Mouse (Mus musculus) midbrain, postnatal 0 days (tissue): Measurements from ENCODE around the gene Gm42417. TPM values are rescaled to one million over a fixed set of nuclear protein-coding genes. Genes with fewer than 3 reads are reported as not detected.

Experiments
- ATAC-seq: fragments of 200-750 bp; cut with Nextera tagmentation; 2 replicates; pipeline ENCODE4 v1.8.0; 2017; ENCODE audit warnings: moderate number of reproducible peaks, mild to moderate bottlenecking, moderate TSS enrichment, moderate library complexity; ENCODE audit not compliant: low FRiP score
- DNase-seq: peaks from one replicate; pipeline ENCODE4 v3.0.0-alpha.2; 2015; ENCODE audit warnings: low spot score
- H3K27ac ChIP-seq: fragments of 300-500 bp; sonication (generic); 2 replicates; pipeline ENCODE4 v1.5.1; 2014; ENCODE audit warnings: low read depth, mild to moderate bottlenecking, low read length, mixed read lengths
- H3K27me3 ChIP-seq: fragments of 300-500 bp; sonication (generic); 2 replicates; pipeline ENCODE4 v1.6.1; 2014; ENCODE audit warnings: low read length, control low read depth, mixed read lengths; ENCODE audit not compliant: insufficient read depth
- H3K36me3 ChIP-seq: fragments of 300-500 bp; sonication (generic); 2 replicates; pipeline ENCODE4 v1.6.1; 2014; ENCODE audit warnings: low read length, control low read depth, mixed read lengths; ENCODE audit not compliant: insufficient read depth
- H3K4me1 ChIP-seq: fragments of 300-500 bp; sonication (generic); 2 replicates; pipeline ENCODE4 v1.6.1; 2014; ENCODE audit warnings: mild to moderate bottlenecking, control low read depth, antibody characterized with exemption, low read length, mixed read lengths; ENCODE audit not compliant: insufficient read depth
- H3K4me2 ChIP-seq: fragments of 300-500 bp; sonication (generic); 2 replicates; pipeline ENCODE4 v1.6.1; 2014; ENCODE audit warnings: low read depth, mild to moderate bottlenecking, low read length, mixed read lengths; ENCODE audit not compliant: poor library complexity, severe bottlenecking
- H3K4me3 ChIP-seq: fragments of 300-500 bp; sonication (generic); 2 replicates; pipeline ENCODE4 v1.5.1; 2014; ENCODE audit warnings: low read depth, mild to moderate bottlenecking, low read length, moderate library complexity
- H3K9ac ChIP-seq: fragments of 300-500 bp; sonication (generic); replicated peaks from 2 replicates; pipeline ENCODE4 v1.6.1; 2014; ENCODE audit warnings: mild to moderate bottlenecking, low read length, moderate library complexity, mixed read lengths; ENCODE audit not compliant: poor library complexity, severe bottlenecking
- H3K9me3 ChIP-seq: fragments of 300-500 bp; sonication (generic); 2 replicates; pipeline ENCODE4 v1.6.1; 2016; ENCODE audit warnings: low read length, control low read depth
- CTCF ChIP-seq: IDR thresholded peaks from 2 replicates; pipeline ENCODE4 v1.5.1; 2016; ENCODE audit warnings: antibody characterized with exemption, mild to moderate bottlenecking
- WGBS: fragments of 180-500 bp; shearing (Covaris S2); extraction: QIAGEN DNeasy Blood & Tissue Kit; methylation state at CpG from one replicate; pipeline ENCODE4 v1.1.7; 2014; 5-methylcytosine and 5-hydroxymethylcytosine counted together
- polyA plus RNA-seq: library from polyadenylated mRNA; unstranded; fragments of >200 nt; fragmentation: Nextera tagmentation; extraction: Ambion mirVana; gene quantifications from 2 replicates; pipeline ENCODE4 v1.2.1, GENCODE M21; 2015
- total RNA-seq: library from RNA; depleted of rRNA; stranded (reverse); fragments of >200 nt; gene quantifications from 2 replicates; pipeline ENCODE4 v1.2.3, GENCODE M21; 2014; rRNA removed

Gm42417 gene
- total RNA-seq = not detected in 2 replicates
- 0.42 and 0.65 TPM in 2 replicates for polyA plus RNA-seq

DNA sequence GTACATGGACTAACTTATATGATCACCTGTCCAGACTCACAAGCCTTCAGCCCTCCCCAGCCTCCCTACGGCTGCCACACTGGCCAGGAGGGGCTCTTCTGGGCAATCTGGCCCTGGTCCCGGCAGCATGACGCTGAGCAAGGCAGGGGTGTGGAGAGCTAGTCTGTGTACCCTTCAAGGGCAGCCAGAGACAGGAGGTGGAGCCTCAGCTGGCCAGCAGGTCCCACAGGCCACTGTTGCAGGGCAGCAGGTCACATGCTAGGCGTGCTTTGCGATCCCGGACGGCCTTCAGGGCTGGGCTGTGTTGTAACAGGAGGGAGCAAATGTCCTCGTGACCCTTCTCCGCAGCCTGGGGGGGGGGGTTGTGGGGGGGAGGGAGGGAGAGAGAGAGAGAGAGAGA, at the start of gene Gm42417:
Gm42417 (minus strand) TSS at position 244 of the 400 bp plus-strand sequence.
- no peak within 1 kb of the TSS for H3K27ac ChIP-seq
- ATAC-seq = no peak

DNA sequence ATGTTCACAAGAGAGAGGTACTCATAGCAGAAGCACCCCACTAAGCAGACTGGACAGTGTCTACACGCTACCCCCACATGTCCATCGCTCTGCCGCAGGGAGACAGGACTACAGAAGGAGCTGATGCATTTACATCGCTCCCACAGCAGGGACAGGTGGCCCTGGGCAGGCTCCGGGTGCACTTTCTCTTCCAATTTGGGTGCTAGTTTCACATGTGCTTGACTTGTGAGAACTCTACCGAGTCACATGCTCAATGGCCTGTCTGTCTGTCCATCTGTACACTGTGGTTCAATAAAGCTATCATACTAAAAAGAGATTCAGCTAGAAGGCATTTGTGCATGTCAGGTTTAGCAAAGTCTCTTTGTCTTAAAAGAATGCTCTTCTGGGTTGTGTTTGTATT, 48.6 kb upstream of the Gm42417 start:
- H3K4me1 ChIP-seq = peaks cover 4% of the 10 kb centered on the region; the same call in 1 of the 2 replicates
- no peaks in the 10 kb centered on the region for H3K36me3 ChIP-seq
- DNase-seq (no peak), ATAC-seq (no peak)
- no peaks in the 10 kb centered on the region for H3K27me3 ChIP-seq
- no peaks in the 10 kb centered on the region for H3K9me3 ChIP-seq
- no peak overlapping the region for H3K4me2 ChIP-seq
- H3K9ac ChIP-seq = no peak overlapping the region
- no peak overlapping the region for H3K27ac ChIP-seq
- whole genome bisulfite sequencing = 89% methylated on average over 6 of the region's 6 CpGs
- TF ChIP-seq CTCF = no peak
- H3K4me3 ChIP-seq = no peak overlapping the region

More for the DNA sequence above, at the start of gene Gm42417:
- Histone ChIP-seq H3K36me3 (peaks cover 40% of the 10 kb centered on the region), H3K9ac (no peak within 1 kb of the TSS), H3K4me2 (no peak within 1 kb of the TSS), H3K4me3 (no peak within 1 kb of the TSS), H3K9me3 (no peaks in the 10 kb centered on the region), H3K27me3 (no peaks in the 10 kb centered on the region), H3K4me1 (no peaks in the 10 kb centered on the region)
- WGBS = 66% methylated on average over 9 of the region's 9 CpGs
- TF ChIP-seq CTCF = no peak
- DNase-seq = no peak

DNA sequence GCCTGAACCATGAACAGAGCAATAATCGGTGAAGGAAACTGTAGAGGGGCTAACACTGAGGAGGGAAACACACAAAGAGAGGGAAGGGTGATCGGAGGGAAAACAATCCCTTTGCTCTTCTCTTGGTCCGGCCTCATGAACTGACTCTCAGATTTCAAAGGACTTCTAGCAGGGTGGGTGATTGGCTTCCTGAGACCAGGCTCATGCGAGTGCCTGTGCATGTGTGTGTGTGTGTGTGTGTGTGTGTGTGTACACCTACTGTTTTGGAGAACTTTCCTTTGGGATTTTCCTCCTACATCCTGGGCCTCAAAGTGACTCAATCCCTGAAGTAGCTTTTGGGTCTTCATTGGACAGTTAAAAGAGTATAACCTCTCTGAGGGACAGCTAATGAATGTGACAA, 47.1 kb upstream of the Gm42417 start:
- H3K36me3 ChIP-seq = no peaks in the 10 kb centered on the region
- peaks cover 4% of the 10 kb centered on the region; the same call in 1 of the 2 replicates for H3K4me1 ChIP-seq
- TF ChIP-seq CTCF = no peak
- no peak overlapping the region for H3K27ac ChIP-seq
- H3K4me3 ChIP-seq = no peak overlapping the region
- no peak overlapping the region for H3K9ac ChIP-seq
- no peaks in the 10 kb centered on the region for H3K27me3 ChIP-seq
- DNase-seq (no peak), ATAC-seq (no peak)
- H3K9me3 ChIP-seq = no peaks in the 10 kb centered on the region
- 52% methylated on average over 4 of the region's 4 CpGs for WGBS
- no peak overlapping the region for H3K4me2 ChIP-seq

DNA sequence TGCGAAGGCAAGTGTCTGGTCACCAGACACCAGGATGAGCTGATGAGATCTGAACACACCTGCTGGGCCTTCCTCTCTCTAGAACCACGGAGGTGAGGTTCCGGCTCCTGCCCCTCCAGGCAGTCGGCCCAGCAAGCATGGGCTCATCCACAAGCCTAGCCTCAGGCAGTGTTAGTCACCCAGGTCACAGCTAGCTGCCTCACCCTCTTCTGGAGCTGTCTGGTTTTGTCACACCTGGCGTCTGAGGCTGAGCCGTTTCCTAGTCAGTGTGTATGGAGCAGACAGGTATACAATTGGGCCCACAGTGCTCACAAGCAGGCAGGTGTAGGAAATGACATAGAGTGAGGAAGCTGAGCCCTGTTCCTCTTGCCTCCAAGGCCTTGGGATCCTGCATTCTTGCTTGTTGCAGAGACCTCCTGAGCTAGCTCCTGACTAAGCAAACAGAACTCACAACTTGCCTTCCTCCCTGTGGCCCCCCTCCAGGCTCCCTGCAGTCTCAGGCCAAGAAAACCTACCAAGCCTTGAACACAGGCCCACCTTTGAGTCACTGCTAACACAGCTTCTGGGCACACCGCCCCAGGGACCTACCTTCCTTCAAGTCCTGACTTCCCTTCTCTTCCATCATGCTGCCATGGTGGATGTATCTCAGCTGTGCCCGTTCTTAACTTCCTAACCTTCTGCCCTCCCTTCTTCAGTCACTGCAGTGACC, 44.3 kb upstream of the Gm42417 start:
- no peak overlapping the region for H3K27ac ChIP-seq
- DNase-seq (no peak), ATAC-seq (no peak)
- no peak overlapping the region for H3K4me3 ChIP-seq
- H3K9ac ChIP-seq = no peak overlapping the region
- no peaks in the 10 kb centered on the region for H3K36me3 ChIP-seq
- no peaks in the 10 kb centered on the region for H3K27me3 ChIP-seq
- no peaks in the 10 kb centered on the region for H3K9me3 ChIP-seq
- H3K4me1 ChIP-seq = peaks cover 6% of the 10 kb centered on the region
- no peak overlapping the region for H3K4me2 ChIP-seq
- WGBS = 93% methylated on average over 8 of the region's 8 CpGs
- no peak for TF ChIP-seq CTCF

DNA sequence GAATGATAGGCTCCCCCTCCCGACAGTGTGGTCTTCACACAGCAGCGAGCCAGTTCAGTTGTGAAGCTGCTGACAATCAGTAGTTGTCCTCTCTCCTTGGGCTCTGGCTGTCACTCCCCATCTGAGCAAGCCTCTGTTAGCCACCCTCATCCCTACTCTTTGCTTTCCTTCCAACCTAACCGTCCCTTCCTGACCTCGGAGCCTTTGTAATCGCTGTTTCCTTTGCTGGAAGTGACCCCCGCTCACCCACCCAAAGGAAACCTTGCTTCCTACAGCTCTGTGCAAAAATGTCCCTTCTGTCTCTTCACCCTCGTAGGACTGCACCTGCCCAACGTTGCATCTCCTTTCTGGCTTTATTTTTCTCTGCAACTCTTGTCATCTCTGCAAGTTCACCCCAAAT, 43.0 kb upstream of the Gm42417 start:
- H3K4me3 ChIP-seq = no peak overlapping the region
- no peaks in the 10 kb centered on the region for H3K36me3 ChIP-seq
- no peak for TF ChIP-seq CTCF
- no peaks in the 10 kb centered on the region for H3K27me3 ChIP-seq
- no peak for DNase-seq
- no peaks in the 10 kb centered on the region for H3K9me3 ChIP-seq
- peaks cover 6% of the 10 kb centered on the region for H3K4me1 ChIP-seq
- no peak overlapping the region for H3K9ac ChIP-seq
- H3K27ac ChIP-seq = no peak overlapping the region
- no peak for ATAC-seq
- H3K4me2 ChIP-seq = no peak overlapping the region
- WGBS = 75% methylated on average over 8 of the region's 8 CpGs

DNA sequence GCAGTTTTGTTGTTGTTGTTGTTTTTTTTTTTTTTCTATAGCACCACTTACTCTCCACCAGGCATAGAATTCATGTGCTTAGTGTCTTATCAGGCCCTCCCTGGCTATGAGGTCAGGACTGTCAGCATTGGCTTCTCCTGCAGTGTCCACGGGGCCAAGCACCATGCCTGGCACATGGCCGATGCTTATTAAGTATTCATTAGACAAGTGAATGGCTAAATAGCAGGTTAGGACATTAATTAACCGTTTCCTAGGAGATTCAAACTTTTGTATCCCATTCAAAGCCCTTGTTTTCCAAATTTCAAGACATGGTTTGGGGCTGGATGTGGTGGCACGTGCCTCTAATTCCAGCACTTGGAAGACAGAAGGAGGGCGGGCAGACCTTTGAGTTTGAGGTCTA, 42.0 kb upstream of the Gm42417 start:
- Histone ChIP-seq H3K9me3 (no peaks in the 10 kb centered on the region), H3K4me1 (peaks cover 6% of the 10 kb centered on the region), H3K4me2 (no peak overlapping the region), H3K36me3 (no peaks in the 10 kb centered on the region), H3K27me3 (no peaks in the 10 kb centered on the region), H3K27ac (peak overlapping the region; percentile 80; the same call in 1 of the 2 replicates), H3K9ac (0 out of 2 replicates have a peak overlapping the region, but pooled peaks have one; percentile 34), H3K4me3 (no peak overlapping the region)
- TF ChIP-seq CTCF = no peak
- WGBS = 49% methylated on average over 5 of the region's 5 CpGs
- DNase-seq (no peak), ATAC-seq (no peak)
